Mouse (Mus musculus): Measurements from ENCODE around the gene Veph1. TPM values are rescaled to one million over a fixed set of nuclear protein-coding genes. Genes with fewer than 3 reads are reported as not detected.

Veph1 gene
- polyA plus RNA-seq, 1 experiment from 2014 or later = 4.4 TPM

DNA sequence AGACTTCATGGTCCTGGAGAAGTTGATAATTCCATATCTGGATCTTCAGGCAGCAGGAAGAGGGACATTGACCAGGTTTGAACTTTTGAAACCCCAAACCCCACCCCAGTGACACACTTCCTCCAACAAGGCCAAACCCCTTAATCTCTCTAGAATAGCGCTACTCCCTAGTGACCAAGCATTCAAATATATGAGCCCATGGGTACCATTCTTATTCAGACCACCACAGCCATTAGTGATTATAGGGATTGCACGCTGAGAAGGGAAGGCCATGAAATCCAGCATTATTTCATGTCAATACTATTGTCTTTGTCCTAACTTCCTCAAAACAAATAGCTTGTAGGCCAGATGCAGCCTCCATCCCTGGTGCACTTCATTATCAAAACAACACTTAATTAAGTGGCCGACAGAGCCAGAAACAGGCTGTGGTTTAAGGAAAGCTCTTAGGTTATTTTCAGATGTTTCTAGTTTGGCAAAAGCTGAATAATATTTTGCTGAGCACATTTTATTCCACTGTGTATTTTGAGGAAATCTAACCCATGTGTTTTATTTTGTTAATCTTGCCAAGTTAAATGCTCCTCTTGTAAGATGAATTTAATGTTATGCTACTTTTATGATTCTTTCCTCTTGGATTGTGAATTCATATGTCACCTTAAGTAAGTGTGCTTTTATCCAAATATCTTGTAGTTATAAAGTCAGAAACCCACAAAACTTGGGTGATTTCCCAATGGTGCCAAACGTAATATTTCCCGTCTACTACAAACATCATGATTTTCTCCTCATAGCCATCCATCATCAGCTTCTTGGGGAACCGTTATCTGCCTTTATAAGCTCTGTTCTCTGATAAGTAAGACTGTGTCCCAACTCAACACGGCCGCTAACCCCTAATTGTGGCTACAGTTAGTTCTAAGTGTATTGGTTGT is 18.4 kb upstream of the Veph1 start:
- Histone ChIP-seq H3K4me3 (ENCODE audit: low read depth, low read length) (no peak overlapping the region), H3K27ac (ENCODE audit: low read depth, low read length) (no peak overlapping the region), H3K4me1 (ENCODE audit: control insufficient read depth, insufficient read depth, low read length) (no peaks in the 10 kb centered on the region), H3K36me3 (ENCODE audit: control insufficient read depth, insufficient read depth, low read length) (no peaks in the 10 kb centered on the region), H3K9me3 (ENCODE audit: control insufficient read depth, low read length) (no peaks in the 10 kb centered on the region), H3K4me2 (ENCODE audit: low read depth) (no peak overlapping the region), H3K27me3 (ENCODE audit: control insufficient read depth, insufficient read depth, low read length) (no peaks in the 10 kb centered on the region), H3K9ac (ENCODE audit: low read length) (no peak overlapping the region)
- WGBS = 80% methylated on average over 8 of the region's 8 CpGs
- ATAC-seq (ENCODE audit: insufficient read depth, low FRiP score, low TSS enrichment) = peak; percentile 85
- DNase-seq (ENCODE audit: low spot score) = no peak

DNA sequence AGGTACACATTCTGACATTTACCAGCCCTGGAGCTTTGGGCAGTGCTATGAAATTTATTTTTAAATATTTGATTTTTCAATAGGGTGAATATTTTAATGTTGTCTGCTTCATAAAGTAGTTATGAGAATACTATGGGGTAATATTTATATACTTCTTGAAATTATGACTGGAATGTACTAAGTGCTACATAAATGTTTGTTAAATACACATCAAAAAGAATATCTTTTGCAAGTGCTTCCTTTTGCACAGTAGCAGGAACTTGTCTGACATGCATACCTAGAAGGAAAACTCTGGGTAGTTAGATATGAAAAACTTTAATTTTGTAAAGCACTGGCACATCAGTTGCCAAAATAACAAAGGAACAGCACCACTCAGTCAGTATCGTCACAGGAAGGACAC is 13.9 kb upstream of the Veph1 start:
- no peak overlapping the region for H3K4me2 ChIP-seq (ENCODE audit: low read depth)
- no peak overlapping the region for H3K9ac ChIP-seq (ENCODE audit: low read length)
- no peaks in the 10 kb centered on the region for H3K36me3 ChIP-seq (ENCODE audit: control insufficient read depth, insufficient read depth, low read length)
- DNase-seq (ENCODE audit: low spot score) (no peak), ATAC-seq (ENCODE audit: insufficient read depth, low FRiP score, low TSS enrichment) (no peak)
- no peaks in the 10 kb centered on the region for H3K4me1 ChIP-seq (ENCODE audit: control insufficient read depth, insufficient read depth, low read length)
- 100% methylated on average over 1 of the region's 1 CpGs for WGBS
- no peak overlapping the region for H3K27ac ChIP-seq (ENCODE audit: low read depth, low read length)
- H3K9me3 ChIP-seq (ENCODE audit: control insufficient read depth, low read length) = no peaks in the 10 kb centered on the region
- H3K27me3 ChIP-seq (ENCODE audit: control insufficient read depth, insufficient read depth, low read length) = no peaks in the 10 kb centered on the region
- no peak overlapping the region for H3K4me3 ChIP-seq (ENCODE audit: low read depth, low read length)

DNA sequence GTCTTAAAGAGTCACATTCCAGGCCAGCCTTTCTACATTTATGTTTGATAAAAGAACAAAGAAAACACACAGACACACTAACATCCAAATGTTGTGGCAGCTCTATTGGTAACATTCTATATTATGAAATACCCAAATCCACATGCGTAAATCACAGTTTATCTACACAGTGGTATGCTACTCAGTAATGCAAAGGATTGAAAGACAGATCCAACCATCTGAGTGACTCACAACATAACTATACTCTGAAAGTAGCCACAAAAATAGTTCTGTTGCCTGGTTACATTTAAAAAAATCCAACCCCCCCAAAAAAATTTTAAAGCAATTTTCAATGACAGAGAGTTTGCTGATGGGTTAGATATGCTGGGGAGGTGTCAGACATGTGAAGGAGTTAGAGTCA is 12.9 kb upstream of the Veph1 start:
- DNase-seq (ENCODE audit: low spot score) (no peak), ATAC-seq (ENCODE audit: insufficient read depth, low FRiP score, low TSS enrichment) (no peak)
- no peaks in the 10 kb centered on the region for H3K9me3 ChIP-seq (ENCODE audit: control insufficient read depth, low read length)
- WGBS = 100% methylated on average over 1 of the region's 1 CpGs
- no peak overlapping the region for H3K4me3 ChIP-seq (ENCODE audit: low read depth, low read length)
- no peak overlapping the region for H3K9ac ChIP-seq (ENCODE audit: low read length)
- H3K27ac ChIP-seq (ENCODE audit: low read depth, low read length) = no peak overlapping the region
- H3K4me2 ChIP-seq (ENCODE audit: low read depth) = no peak overlapping the region
- H3K36me3 ChIP-seq (ENCODE audit: control insufficient read depth, insufficient read depth, low read length) = no peaks in the 10 kb centered on the region
- no peaks in the 10 kb centered on the region for H3K27me3 ChIP-seq (ENCODE audit: control insufficient read depth, insufficient read depth, low read length)
- no peaks in the 10 kb centered on the region for H3K4me1 ChIP-seq (ENCODE audit: control insufficient read depth, insufficient read depth, low read length)

DNA sequence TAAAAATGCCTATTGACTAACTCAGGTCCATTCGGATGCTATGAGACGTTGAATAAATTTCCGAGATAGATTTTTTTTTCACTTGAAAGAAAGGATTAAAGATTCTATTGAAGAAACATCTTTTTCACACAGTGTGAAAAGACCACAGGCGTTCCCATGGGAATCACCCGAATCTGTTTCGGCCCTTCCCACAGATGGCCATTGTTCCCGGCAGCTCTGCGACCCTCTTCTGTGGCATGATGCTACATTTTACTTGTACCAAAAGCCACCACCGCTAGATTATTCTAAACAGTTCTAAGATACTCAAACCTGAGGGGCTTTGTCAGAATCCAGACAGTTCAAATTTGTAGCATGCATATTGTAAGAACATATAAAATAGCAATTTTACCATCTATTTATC is 1.4 kb downstream of the Veph1 start:
- H3K27ac ChIP-seq (ENCODE audit: low read depth, low read length) = no peak overlapping the region
- peak; percentile 25 for DNase-seq (ENCODE audit: low spot score)
- 53% methylated on average over 9 of the region's 9 CpGs for WGBS

DNA sequence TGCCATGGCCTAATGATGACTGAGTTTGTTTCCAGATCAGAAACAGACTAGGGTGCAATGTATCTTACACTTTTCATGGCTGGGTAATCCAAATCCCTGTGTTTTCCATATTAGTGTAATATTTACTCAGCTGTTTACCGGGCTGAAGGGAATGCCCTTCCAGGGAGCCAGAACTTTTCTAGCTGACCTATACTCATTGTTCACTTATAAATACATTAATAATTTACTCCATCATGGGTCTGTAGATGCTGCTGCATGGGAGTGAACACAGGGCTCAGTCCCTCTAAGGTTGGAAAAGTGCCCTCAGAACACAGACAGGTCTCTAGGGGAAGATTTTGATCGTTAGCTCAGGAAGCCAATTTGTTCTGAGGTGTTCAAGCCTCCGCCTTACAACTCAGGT is 1.9 kb downstream of the Veph1 start:
- no peak overlapping the region for H3K9ac ChIP-seq (ENCODE audit: low read length)
- H3K9me3 ChIP-seq (ENCODE audit: control insufficient read depth, low read length) = no peaks in the 10 kb centered on the region
- DNase-seq (ENCODE audit: low spot score) (no peak), ATAC-seq (ENCODE audit: insufficient read depth, low FRiP score, low TSS enrichment) (no peak)
- H3K4me2 ChIP-seq (ENCODE audit: low read depth) = no peak overlapping the region
- no peaks in the 10 kb centered on the region for H3K36me3 ChIP-seq (ENCODE audit: control insufficient read depth, insufficient read depth, low read length)
- no peak overlapping the region for H3K27ac ChIP-seq (ENCODE audit: low read depth, low read length)
- WGBS = 85% methylated on average over 3 of the region's 3 CpGs
- no peaks in the 10 kb centered on the region for H3K27me3 ChIP-seq (ENCODE audit: control insufficient read depth, insufficient read depth, low read length)
- no peak overlapping the region for H3K4me3 ChIP-seq (ENCODE audit: low read depth, low read length)
- peaks cover 12% of the 10 kb centered on the region; the same call in 1 of the 2 replicates for H3K4me1 ChIP-seq (ENCODE audit: control insufficient read depth, insufficient read depth, low read length)

More for the DNA sequence above, 1.4 kb downstream of the Veph1 start:
- H3K36me3 ChIP-seq (ENCODE audit: control insufficient read depth, insufficient read depth, low read length) = no peaks in the 10 kb centered on the region
- H3K9me3 ChIP-seq (ENCODE audit: control insufficient read depth, low read length) = no peaks in the 10 kb centered on the region
- no peak overlapping the region for H3K9ac ChIP-seq (ENCODE audit: low read length)
- no peak overlapping the region for H3K4me2 ChIP-seq (ENCODE audit: low read depth)
- H3K4me3 ChIP-seq (ENCODE audit: low read depth, low read length) = no peak overlapping the region
- peaks cover 12% of the 10 kb centered on the region; the same call in 1 of the 2 replicates for H3K4me1 ChIP-seq (ENCODE audit: control insufficient read depth, insufficient read depth, low read length)
- H3K27me3 ChIP-seq (ENCODE audit: control insufficient read depth, insufficient read depth, low read length) = no peaks in the 10 kb centered on the region
- no peak for ATAC-seq (ENCODE audit: insufficient read depth, low FRiP score, low TSS enrichment)

DNA sequence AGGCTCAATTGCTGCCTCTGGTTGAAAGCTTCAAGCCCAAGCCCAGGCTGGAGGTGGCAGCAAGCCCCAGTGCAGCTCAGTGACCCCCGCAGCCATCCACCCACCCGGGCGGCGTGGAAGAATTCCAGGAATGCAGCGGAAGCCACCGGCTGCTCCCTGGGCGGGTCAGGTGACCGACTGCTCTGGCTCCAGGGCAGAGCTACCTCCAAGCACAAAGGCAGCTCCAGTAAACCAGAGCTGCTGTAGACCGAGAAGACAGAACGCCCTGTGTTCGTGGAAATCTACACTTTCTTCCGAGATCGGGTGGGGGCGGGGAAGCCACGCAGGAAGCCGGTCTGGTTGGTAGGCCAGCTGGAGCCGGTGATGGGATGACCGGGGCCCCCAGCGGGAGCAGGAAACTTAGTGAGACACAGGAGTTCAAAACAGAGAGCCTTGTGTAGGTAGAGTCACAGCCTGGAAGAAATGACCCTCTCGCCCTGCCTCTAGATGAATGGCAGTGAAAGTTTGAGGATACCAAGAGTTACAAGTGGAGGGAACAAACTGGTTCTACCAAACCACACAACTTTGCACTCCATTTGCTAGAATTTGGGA is 4.2 kb downstream of the Veph1 start:
- Histone ChIP-seq H3K9ac (ENCODE audit: low read length) (peak overlapping the region; percentile 28; the same call in 1 of the 2 replicates), H3K9me3 (ENCODE audit: control insufficient read depth, low read length) (no peaks in the 10 kb centered on the region)
- WGBS = 10% methylated on average over 20 of the region's 20 CpGs

DNA sequence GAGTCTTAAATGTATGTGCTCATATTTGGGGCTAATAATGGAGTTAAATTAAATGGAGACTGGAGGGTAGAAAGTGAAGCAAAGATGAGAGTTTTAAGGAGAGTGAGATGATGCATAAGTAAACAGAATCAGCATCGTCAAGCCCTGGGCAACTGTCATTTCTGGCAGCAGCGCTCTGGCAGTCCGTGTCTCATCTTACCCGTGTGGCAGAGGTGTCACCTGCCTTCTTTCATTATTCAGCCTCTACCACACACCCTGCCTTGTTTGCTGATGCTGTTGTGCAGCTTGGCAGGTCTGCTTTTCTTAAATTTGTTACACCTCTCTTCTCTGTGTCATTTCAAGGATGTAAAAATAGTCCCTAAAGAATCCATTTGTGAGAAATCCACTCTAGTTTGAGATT is 33.4 kb downstream of the Veph1 start:
- no peaks in the 10 kb centered on the region for H3K27me3 ChIP-seq (ENCODE audit: control insufficient read depth, insufficient read depth, low read length)
- no peak overlapping the region for H3K4me3 ChIP-seq (ENCODE audit: low read depth, low read length)
- WGBS = 85% methylated on average over 4 of the region's 4 CpGs
- no peak overlapping the region for H3K9ac ChIP-seq (ENCODE audit: low read length)
- no peak overlapping the region for H3K4me2 ChIP-seq (ENCODE audit: low read depth)
- no peaks in the 10 kb centered on the region for H3K4me1 ChIP-seq (ENCODE audit: control insufficient read depth, insufficient read depth, low read length)
- no peaks in the 10 kb centered on the region for H3K36me3 ChIP-seq (ENCODE audit: control insufficient read depth, insufficient read depth, low read length)
- ATAC-seq (ENCODE audit: insufficient read depth, low FRiP score, low TSS enrichment) (no peak), DNase-seq (ENCODE audit: low spot score) (no peak)
- H3K27ac ChIP-seq (ENCODE audit: low read depth, low read length) = no peak overlapping the region
- no peaks in the 10 kb centered on the region for H3K9me3 ChIP-seq (ENCODE audit: control insufficient read depth, low read length)

More for the DNA sequence above, 4.2 kb downstream of the Veph1 start:
- no peak overlapping the region for H3K4me3 ChIP-seq (ENCODE audit: low read depth, low read length)
- DNase-seq (ENCODE audit: low spot score) (peak; percentile 70), ATAC-seq (ENCODE audit: insufficient read depth, low FRiP score, low TSS enrichment) (peak; percentile 25; the same call in 1 of the 2 replicates)
- H3K27me3 ChIP-seq (ENCODE audit: control insufficient read depth, insufficient read depth, low read length) = no peaks in the 10 kb centered on the region
- peak overlapping the region; percentile 5; the same call in 1 of the 2 replicates for H3K27ac ChIP-seq (ENCODE audit: low read depth, low read length)
- H3K4me1 ChIP-seq (ENCODE audit: control insufficient read depth, insufficient read depth, low read length) = peaks cover 12% of the 10 kb centered on the region; the same call in 1 of the 2 replicates
- no peaks in the 10 kb centered on the region for H3K36me3 ChIP-seq (ENCODE audit: control insufficient read depth, insufficient read depth, low read length)
- H3K4me2 ChIP-seq (ENCODE audit: low read depth) = peak overlapping the region; percentile 26; the same call in 1 of the 2 replicates

DNA sequence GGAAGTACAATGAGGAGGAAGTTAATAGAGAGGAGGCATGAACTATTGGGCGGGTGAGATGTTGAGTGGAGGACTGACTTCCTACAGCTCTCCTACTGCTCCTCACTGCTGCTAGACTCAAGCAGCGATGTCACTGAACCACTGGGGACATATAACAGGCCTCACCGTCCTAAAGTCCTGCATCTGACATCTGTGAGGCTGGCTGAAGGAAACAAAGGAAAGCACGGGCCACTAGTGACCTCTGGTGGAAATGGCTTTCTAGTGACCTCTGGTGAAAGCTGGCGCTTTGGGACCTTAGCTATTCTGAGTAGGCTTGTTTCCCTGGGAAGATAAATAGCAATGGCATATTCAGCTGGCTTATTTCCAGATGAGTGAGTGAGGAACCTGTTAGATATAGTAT is 34.3 kb downstream of the Veph1 start:
- H3K27me3 ChIP-seq (ENCODE audit: control insufficient read depth, insufficient read depth, low read length) = no peaks in the 10 kb centered on the region
- H3K9me3 ChIP-seq (ENCODE audit: control insufficient read depth, low read length) = no peaks in the 10 kb centered on the region
- no peak for ATAC-seq (ENCODE audit: insufficient read depth, low FRiP score, low TSS enrichment)
- no peak overlapping the region for H3K9ac ChIP-seq (ENCODE audit: low read length)
- 40% methylated on average over 5 of the region's 5 CpGs for WGBS
- DNase-seq (ENCODE audit: low spot score) = peak; percentile 41
- no peaks in the 10 kb centered on the region for H3K4me1 ChIP-seq (ENCODE audit: control insufficient read depth, insufficient read depth, low read length)
- no peak overlapping the region for H3K27ac ChIP-seq (ENCODE audit: low read depth, low read length)
- H3K36me3 ChIP-seq (ENCODE audit: control insufficient read depth, insufficient read depth, low read length) = no peaks in the 10 kb centered on the region
- H3K4me2 ChIP-seq (ENCODE audit: low read depth) = no peak overlapping the region
- no peak overlapping the region for H3K4me3 ChIP-seq (ENCODE audit: low read depth, low read length)

All from neural tube, embryonic 11.5 days (tissue).